Mouse (Mus musculus) frontal cortex, postnatal 36 days (tissue): Measurements from ENCODE around the gene Tgfbr1.
A peak's percentile ranks its signal among the peaks of the same experiment; 100 is the strongest.
"Not testable (repeated sequence)": the region's sequence is repeated elsewhere in the genome, so short reads cannot be mapped to it uniquely, and the experiment has no call there.

Source experiments
- DNase-seq, 2 experiments: peaks; one replicate each; pipeline ENCODE4 v3.0.0; 2022; ENCODE audit warnings: low spot score in 2 of 2

Tgfbr1 gene

GRCm38 (mm10) chr4:47349759-47350158 is 3.3 kb upstream of the Tgfbr1 start:
- DNase-seq, result no peak

GRCm38 (mm10) chr4:47351386-47352049 is 1.5 kb upstream of the Tgfbr1 start:
- no peak for DNase-seq

DNA sequence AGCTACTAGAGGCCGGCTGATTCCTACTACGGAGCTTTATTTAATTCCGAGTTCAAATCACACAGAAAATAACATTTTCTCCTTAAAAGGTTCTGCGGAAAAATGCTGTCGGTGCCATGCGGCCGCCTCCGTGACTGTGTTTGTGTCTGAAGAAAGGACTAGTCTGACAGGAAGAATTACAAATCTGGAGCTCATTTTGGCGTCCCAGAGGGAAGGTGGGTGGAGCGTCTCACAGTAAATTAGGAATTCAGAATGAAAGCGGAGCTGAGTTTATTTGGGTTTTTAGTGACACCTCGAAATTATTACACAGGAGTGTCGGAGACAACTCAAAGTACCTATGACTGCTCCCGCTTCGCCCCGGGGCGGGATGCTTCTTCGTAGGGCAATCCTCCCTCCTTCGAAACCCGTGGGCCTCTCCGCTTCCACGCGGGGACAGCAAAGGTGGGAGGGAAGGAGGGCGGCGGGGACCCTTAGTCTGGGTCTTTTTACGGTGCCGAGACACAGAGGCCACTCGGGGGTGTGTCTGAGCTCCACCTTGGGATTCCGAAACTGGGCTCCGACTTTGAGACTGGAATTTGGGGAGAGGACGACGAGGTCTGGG is 861 bp upstream of the Tgfbr1 start:
- peak; percentile 76 to 89 for DNase-seq

- DNase-seq, result peak in 1 of 2 experiments; percentile 20
These were observed 542 bp downstream of the Tgfbr1 start for GRCm38 (mm10) chr4:47353416-47354111.

DNA sequence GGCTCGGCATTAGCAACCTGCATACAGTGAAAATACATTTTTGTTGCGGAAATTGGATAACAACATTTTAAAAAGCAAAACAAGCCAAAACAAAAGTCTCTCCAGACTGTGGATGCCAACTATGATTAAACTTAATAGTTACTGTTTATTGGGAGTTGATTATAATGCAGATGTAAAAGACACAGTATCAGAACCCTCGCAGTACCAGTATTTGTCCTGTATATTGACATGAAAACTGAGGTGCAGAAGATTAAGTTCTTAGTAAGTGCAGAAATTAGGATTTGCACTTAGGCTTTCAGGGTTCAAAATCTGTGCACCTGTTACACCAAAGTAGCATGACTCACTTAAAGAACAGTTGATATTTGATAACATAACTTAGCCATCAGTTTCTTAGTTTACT is 1.3 kb downstream of the Tgfbr1 start:
- DNase-seq, result no peak

DNA sequence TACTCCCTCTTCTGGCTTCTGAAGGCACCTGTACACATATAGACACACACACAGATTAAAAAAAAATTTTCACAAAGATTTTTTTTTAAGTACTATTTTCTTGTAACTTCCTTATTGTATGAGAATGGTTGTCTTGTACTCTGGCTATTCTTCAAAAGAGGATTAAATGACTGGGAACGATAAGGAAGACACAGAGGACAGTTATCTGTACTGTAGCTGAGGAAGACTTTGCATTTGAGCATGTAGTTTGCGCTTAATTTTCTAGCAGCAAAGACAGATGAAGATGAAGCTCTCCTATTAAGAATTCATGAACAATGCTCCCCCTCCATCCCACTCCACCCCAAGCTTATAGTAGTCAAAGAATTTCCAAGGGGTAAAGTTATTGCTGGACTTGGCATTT is 9.6 kb downstream of the Tgfbr1 start:
- no peak for DNase-seq

DNA sequence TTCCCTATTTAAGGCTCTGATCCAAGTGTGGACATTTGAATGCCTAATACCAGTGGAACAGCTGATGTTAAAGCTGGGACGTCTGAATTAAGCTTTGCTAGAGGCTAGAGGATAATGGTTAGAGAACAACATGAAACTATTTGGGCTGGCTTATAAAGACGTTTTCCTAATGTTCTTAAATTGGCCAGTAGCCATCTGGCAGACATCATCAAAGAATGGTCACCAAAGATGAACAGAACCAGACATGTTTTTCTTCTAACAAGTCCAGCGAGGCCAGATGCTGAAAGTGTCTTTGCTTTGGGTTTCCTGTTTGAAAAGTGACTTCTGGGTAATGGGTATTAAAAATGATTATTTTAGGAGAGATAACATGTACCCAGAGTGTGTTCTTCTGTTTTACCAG is 10.1 kb downstream of the Tgfbr1 start:
- no peak for DNase-seq

- no peak for DNase-seq
These were observed 15.7 kb downstream of the Tgfbr1 start for GRCm38 (mm10) chr4:47368717-47369116.

DNA sequence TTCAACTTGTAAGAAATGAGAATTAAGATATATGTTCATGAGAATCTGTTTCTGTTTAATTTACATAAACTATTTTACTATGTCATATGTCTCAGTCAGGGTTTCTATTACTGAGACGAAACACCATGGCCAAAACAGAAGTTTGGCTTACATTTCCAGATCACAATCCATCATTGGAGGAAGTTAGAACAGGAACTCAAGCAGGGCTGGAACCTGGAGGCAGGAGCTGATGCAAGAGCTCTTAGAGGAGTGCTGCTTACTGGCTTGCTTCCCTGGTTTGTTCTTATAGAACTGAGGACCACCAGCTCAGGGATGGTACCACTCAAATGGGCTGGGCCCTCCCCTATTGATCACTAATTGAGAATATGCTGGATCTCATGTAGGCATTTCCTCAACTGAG is 25.7 kb downstream of the Tgfbr1 start:
- no peak for DNase-seq

- no peak for DNase-seq
These were observed 29.4 kb downstream of the Tgfbr1 start for GRCm38 (mm10) chr4:47382426-47382825.

- not testable (repeated sequence) for DNase-seq
These were observed 38.9 kb downstream of the Tgfbr1 start for GRCm38 (mm10) chr4:47391926-47392325.

- no peak for DNase-seq
These were observed 43.2 kb downstream of the Tgfbr1 start for GRCm38 (mm10) chr4:47396251-47396650.

GRCm38 (mm10) chr4:47397951-47398687 is 45.1 kb downstream of the Tgfbr1 start:
- DNase-seq, result no peak

GRCm38 (mm10) chr4:47399824-47400223 is 46.8 kb downstream of the Tgfbr1 start:
- DNase-seq, result peak in 1 of 2 experiments; percentile 34

DNA sequence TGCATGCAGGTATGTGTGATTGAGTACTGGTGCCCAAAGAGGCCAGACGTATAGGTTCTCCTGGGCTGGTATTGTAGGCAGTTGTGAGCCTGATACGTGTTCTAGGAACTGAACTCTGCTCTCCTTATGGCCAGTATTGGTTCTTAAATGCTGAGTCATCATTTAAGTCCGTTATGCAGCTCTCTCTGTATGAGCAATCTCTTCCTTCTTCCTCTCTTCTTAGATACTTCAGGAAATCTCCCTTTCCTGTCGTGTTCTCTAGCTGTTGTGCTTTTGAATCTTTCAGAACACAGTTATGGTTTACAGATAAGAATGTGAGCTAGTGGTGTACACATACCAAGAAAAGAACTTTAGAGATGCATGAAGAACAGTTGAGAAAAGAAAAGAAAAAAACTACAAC is 47.3 kb downstream of the Tgfbr1 start:
- DNase-seq, result no peak

- no peak for DNase-seq
These were observed 49.2 kb downstream of the Tgfbr1 start for GRCm38 (mm10) chr4:47402200-47402599.

- DNase-seq, result no peak
These were observed 51.5 kb downstream of the Tgfbr1 start for GRCm38 (mm10) chr4:47404536-47404935.

- no peak for DNase-seq
These were observed 54.1 kb downstream of the Tgfbr1 start for GRCm38 (mm10) chr4:47407161-47407560.

GRCm38 (mm10) chr4:47417871-47418270 is 64.8 kb downstream of the Tgfbr1 start:
- DNase-seq, result no peak

- DNase-seq, result no peak
These were observed 66.4 kb downstream of the Tgfbr1 start for GRCm38 (mm10) chr4:47419268-47419973.

GRCm38 (mm10) chr4:47420191-47420590 is 67.2 kb downstream of the Tgfbr1 start:
- no peak for DNase-seq

DNA sequence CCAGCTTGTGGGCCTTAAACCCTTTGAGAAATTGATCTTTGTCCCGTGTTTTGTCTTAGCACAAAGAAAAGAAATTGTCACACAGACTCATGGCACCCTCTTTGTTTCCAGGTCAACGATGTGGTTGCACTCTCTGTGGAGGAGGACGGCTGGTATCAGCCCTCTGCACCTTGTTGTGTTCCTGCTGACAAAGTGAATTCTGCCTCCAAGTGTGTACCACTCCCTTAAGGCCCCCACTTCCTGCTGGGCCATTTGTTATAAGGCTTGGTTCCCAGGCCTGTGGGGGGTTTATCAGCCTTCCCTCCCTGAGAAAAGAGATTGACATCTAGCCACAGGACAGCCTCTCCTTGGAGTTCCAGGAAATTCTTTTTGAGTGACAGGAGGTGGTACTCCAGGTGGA is 69.2 kb downstream of the Tgfbr1 start:
- no peak for DNase-seq
